Mouse (Mus musculus): Measurements from ENCODE around the gene Dmrta1. TPM values are rescaled to one million over a fixed set of nuclear protein-coding genes. Genes with fewer than 3 reads are reported as not detected.
"Not testable (repeated sequence)": the region's sequence is repeated elsewhere in the genome, so short reads cannot be mapped to it uniquely, and the experiment has no call there.

Dmrta1 gene
- total RNA-seq, 1 experiment from 2014 or later: not detected

DNA sequence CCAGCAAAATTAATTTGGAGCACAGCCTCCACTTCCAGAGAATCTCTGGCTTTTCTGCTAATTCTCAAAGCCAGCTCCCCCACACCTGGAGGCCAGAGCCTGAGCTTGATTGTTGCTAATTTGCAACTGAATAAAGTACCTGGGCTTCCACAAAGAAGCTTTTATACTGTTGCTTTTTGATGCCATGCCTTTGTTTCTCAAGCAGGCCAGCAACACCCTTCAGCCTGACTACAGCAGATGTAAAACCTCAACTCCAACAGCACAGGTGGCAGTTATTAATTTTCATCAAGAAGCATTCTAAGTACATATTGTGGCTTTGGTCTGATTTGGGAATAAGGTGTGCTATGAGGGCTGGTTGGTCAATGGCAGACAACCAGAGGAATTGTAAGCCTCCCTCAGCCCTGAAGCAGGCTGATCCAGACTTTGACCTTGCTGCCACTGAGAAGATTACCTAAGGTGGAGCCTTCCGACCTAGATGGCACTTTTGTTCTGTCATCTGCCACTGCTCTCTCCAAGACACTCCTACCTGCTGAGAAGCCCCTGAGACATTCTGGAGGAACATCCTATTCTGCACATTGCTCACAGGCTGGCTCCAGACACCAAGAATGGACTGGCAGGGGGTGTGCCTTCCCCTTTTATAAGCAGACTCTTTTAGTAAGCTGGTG is 44.4 kb downstream of the Dmrta1 start:
- not testable (repeated sequence) for ATAC-seq (ENCODE audit: extremely low read depth, insufficient number of reproducible peaks, low FRiP score, poor library complexity, severe bottlenecking)
